Mouse (Mus musculus) thymus, adult 2 months (tissue): ENCODE results near the gene Racgap1. TPM values are rescaled to one million over a fixed set of nuclear protein-coding genes. Genes with fewer than 3 reads are reported as not detected.

Experiments
- DNase-seq: peaks from one replicate; pipeline ENCODE4 v3.0.0; 2021
- H3K27ac ChIP-seq: fragments of 200-500 bp; 2 replicates; pipeline ENCODE4 v1.5.1; 2012; ENCODE audit warnings: low read length, control low read depth; ENCODE audit not compliant: control insufficient read depth, insufficient read depth
- H3K27me3 ChIP-seq: fragments of 200-500 bp; 2 replicates; pipeline ENCODE4 v1.6.1; 2012; ENCODE audit warnings: mild to moderate bottlenecking, low read length, moderate library complexity, mixed read lengths; ENCODE audit not compliant: control insufficient read depth, insufficient read depth
- H3K36me3 ChIP-seq: fragments of 200-500 bp; 2 replicates; pipeline ENCODE4 v1.6.1; 2012; ENCODE audit warnings: mild to moderate bottlenecking, low read length, moderate library complexity; ENCODE audit not compliant: control insufficient read depth, insufficient read depth
- H3K4me1 ChIP-seq: fragments of 200-500 bp; replicated peaks from 2 replicates; pipeline ENCODE4 v1.6.1; 2012; ENCODE audit warnings: low read length; ENCODE audit not compliant: control insufficient read depth, insufficient read depth
- H3K4me3 ChIP-seq: fragments of 200-500 bp; 2 replicates; pipeline ENCODE4 v1.5.1; 2012; ENCODE audit warnings: mild to moderate bottlenecking, low read length, control low read depth, moderate library complexity; ENCODE audit not compliant: control insufficient read depth, insufficient read depth
- CTCF ChIP-seq: fragments of 200-500 bp; IDR thresholded peaks from 2 replicates; pipeline ENCODE4 v1.5.1; 2012; ENCODE audit warnings: mild to moderate bottlenecking, control low read depth, low read length, moderate library complexity, borderline replicate concordance; ENCODE audit not compliant: control insufficient read depth, poor library complexity, insufficient read depth; ENCODE audit errors: extremely low read depth
- POLR2A ChIP-seq: fragments of 200-500 bp; IDR thresholded peaks from 2 replicates; pipeline ENCODE4 v1.6.1; 2012; ENCODE audit warnings: mild to moderate bottlenecking, low read length, control low read depth, moderate library complexity; ENCODE audit not compliant: control insufficient read depth, poor library complexity, insufficient read depth; ENCODE audit errors: extremely low read depth
- WGBS: fragments of 180-500 bp; shearing (Covaris S2); methylation state at CpG from one replicate; pipeline ENCODE4 v1.1.7; 2018; 5-methylcytosine and 5-hydroxymethylcytosine counted together
- polyA plus RNA-seq: library from polyadenylated mRNA; depleted of rRNA; stranded (reverse); fragments of >200 nt; gene quantifications from 2 replicates; pipeline ENCODE4 v1.2.3, GENCODE M21; 2012

Gene Racgap1
- polyA plus RNA-seq, 1 experiment: 80.2 TPM

DNA sequence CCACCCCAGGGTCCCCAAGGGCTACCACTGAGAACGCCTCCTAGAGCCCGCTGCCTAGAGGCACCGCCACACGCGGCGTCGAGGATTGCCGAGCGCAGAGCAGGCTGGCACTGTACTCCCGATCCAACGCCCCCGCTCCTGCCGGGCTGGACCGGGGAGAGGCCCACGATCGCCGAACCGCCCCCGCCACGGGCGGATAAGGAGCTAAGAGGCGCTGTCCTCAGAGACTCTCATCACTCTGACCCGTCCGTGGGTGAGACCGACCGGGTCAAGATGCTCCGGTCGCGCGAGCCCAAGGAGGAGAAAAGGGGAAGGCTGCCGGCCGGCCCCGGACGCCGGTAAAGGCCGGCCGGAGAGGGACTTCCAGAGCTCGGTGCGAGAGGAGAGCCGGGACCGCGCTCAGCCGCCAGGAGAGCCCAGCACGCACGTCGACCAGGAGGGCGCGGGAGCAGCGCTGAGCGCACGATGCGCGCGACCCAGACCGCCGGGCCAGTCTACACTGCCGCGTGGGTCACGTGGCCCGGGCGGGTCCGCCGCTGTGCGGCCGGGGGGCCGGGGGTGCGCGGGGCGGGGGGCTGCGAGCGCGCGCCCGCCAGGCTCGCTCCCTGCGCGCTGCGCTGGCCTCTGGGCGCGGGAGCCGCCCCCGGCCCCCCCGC, 60.9 kb downstream of the Racgap1 start, which contains the start of gene Aqp5:
Aqp5 (plus strand) TSS at position 354 of the 656 bp plus-strand sequence.
- WGBS: 12% methylated on average over 64 of the region's 83 CpGs
- H3K27me3 ChIP-seq: peaks cover 25% of the 10 kb centered on the region
- no peak within 1 kb of the TSS for H3K4me3 ChIP-seq
- no peak within 1 kb of the TSS for H3K27ac ChIP-seq
- no peaks in the 10 kb centered on the region for H3K4me1 ChIP-seq
- H3K36me3 ChIP-seq: no peaks in the 10 kb centered on the region
- TF ChIP-seq CTCF (no peak), POLR2A (no peak)
- no peak for DNase-seq

GRCm38 (mm10) chr15:99589704-99590103, 61.8 kb downstream of the Racgap1 start:
- Histone ChIP-seq H3K27ac (no peak overlapping the region), H3K4me1 (no peaks in the 10 kb centered on the region), H3K36me3 (no peaks in the 10 kb centered on the region), H3K27me3 (peaks cover 33% of the 10 kb centered on the region), H3K4me3 (no peak overlapping the region)
- 21% methylated on average over 7 of the region's 7 CpGs for WGBS
- TF ChIP-seq POLR2A (no peak), CTCF (no peak)
- DNase-seq: no peak

- H3K36me3 ChIP-seq: no peaks in the 10 kb centered on the region
- 6% methylated on average over 9 of the region's 9 CpGs for WGBS
- H3K4me1 ChIP-seq: no peaks in the 10 kb centered on the region
- TF ChIP-seq POLR2A (no peak), CTCF (no peak)
- peaks cover 36% of the 10 kb centered on the region for H3K27me3 ChIP-seq
- no peak for DNase-seq
- H3K27ac ChIP-seq: no peak overlapping the region
- H3K4me3 ChIP-seq: no peak overlapping the region
Observed at GRCm38 (mm10) chr15:99589237-99589636, 62.2 kb downstream of the Racgap1 start.

- WGBS: 92% methylated on average over 3 of the region's 3 CpGs
- H3K36me3 ChIP-seq: no peaks in the 10 kb centered on the region
- no peak for DNase-seq
- H3K4me3 ChIP-seq: no peak overlapping the region
- H3K27me3 ChIP-seq: peaks cover 48% of the 10 kb centered on the region
- no peaks in the 10 kb centered on the region for H3K4me1 ChIP-seq
- TF ChIP-seq CTCF (no peak), POLR2A (no peak)
- no peak overlapping the region for H3K27ac ChIP-seq
Observed at GRCm38 (mm10) chr15:99586525-99586924, 64.9 kb downstream of the Racgap1 start.

DNA sequence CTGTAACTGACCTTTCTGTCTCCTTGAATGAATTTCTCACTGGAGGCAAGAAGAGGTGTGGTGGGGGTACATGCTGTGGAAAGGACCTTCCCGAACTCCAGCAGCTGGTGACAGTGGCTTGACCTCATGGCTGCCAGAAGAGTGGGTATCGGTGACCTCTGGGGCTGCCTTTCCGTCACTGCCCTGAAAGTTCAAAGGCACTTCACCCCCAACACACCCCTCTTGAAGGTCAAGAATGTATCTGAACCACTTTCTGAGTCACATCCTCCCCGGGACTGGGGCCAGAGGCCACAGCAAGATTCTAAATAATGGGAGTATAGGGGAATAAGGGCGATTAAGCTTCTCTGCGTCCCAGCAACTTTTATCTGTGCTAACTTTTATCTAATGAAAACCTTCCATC, 65.7 kb downstream of the Racgap1 start:
- no peak overlapping the region for H3K4me3 ChIP-seq
- no peaks in the 10 kb centered on the region for H3K4me1 ChIP-seq
- H3K27me3 ChIP-seq: peaks cover 42% of the 10 kb centered on the region
- no peaks in the 10 kb centered on the region for H3K36me3 ChIP-seq
- no peak for TF ChIP-seq POLR2A
- TF ChIP-seq CTCF: no peak
- no peak overlapping the region for H3K27ac ChIP-seq
- WGBS: 62% methylated on average over 6 of the region's 6 CpGs
- DNase-seq: no peak

- no peaks in the 10 kb centered on the region for H3K4me1 ChIP-seq
- DNase-seq: no peak
- no peaks in the 10 kb centered on the region for H3K36me3 ChIP-seq
- H3K4me3 ChIP-seq: no peak overlapping the region
- TF ChIP-seq CTCF: no peak
- no peak for TF ChIP-seq POLR2A
- H3K27ac ChIP-seq: no peak overlapping the region
- WGBS: 5% methylated on average over 24 of the region's 24 CpGs
- H3K27me3 ChIP-seq: peaks cover 33% of the 10 kb centered on the region
Observed at GRCm38 (mm10) chr15:99584407-99585202, 66.9 kb downstream of the Racgap1 start.
